Mouse (Mus musculus): ENCODE results near the gene Dbx1. TPM values are rescaled to one million over a fixed set of nuclear protein-coding genes. Genes with fewer than 3 reads are reported as not detected.

The Dbx1 gene
- polyA plus RNA-seq (2014; fragmentation: Illumina TruSeq; extraction: RNeasy Lipid Tissue Mini Kit (QIAGEN cat#74804); ENCODE audit: low read depth, low replicate concordance) = not detected

GRCm38 (mm10) chr7:49636491-49637115, at the start of gene Dbx1:
Gene Dbx1, minus strand, starts transcription at chr7:49636849.

Other genes with a start within 250 kb of the Dbx1 start
- 28.1 TPM for gene Htatip2, start 122.3 kb upstream of the Dbx1 start, polyA plus RNA-seq (2014; fragmentation: Illumina TruSeq; extraction: RNeasy Lipid Tissue Mini Kit (QIAGEN cat#74804); ENCODE audit: low read depth, low replicate concordance)
- gene Prmt3, start 141.5 kb upstream of the Dbx1 start, polyA plus RNA-seq (2014; fragmentation: Illumina TruSeq; extraction: RNeasy Lipid Tissue Mini Kit (QIAGEN cat#74804); ENCODE audit: low read depth, low replicate concordance) = 53.4 TPM

Measured in adrenal gland, adult 10 weeks (tissue).